Mouse (Mus musculus) liver, embryonic 12.5 days (tissue): ENCODE measurements around the gene A830031A19Rik. TPM values are rescaled to one million over a fixed set of nuclear protein-coding genes. Genes with fewer than 3 reads are reported as not detected.

ENCODE experiments used
- ATAC-seq: fragments of 200-750 bp; cut with Nextera tagmentation; 2 replicates; pipeline ENCODE4 v1.8.0; 2017; ENCODE audit warnings: moderate number of reproducible peaks, mild to moderate bottlenecking, moderate library complexity
- H3K27ac ChIP-seq: fragments of 300-500 bp; sonication (generic); 2 replicates; pipeline ENCODE4 v1.5.1; 2016; ENCODE audit warnings: mild to moderate bottlenecking
- H3K27me3 ChIP-seq: fragments of 300-500 bp; sonication (generic); replicated peaks from 2 replicates; pipeline ENCODE4 v1.6.1; 2016; ENCODE audit warnings: mild to moderate bottlenecking, moderate library complexity
- H3K36me3 ChIP-seq: fragments of 300-500 bp; sonication (generic); 2 replicates; pipeline ENCODE4 v1.6.1; 2016; ENCODE audit warnings: mild to moderate bottlenecking, moderate library complexity
- H3K4me1 ChIP-seq: fragments of 300-500 bp; sonication (generic); 2 replicates; pipeline ENCODE4 v1.6.1; 2016
- H3K4me2 ChIP-seq: fragments of 300-500 bp; sonication (generic); 2 replicates; pipeline ENCODE4 v1.6.1; 2016; ENCODE audit warnings: mild to moderate bottlenecking, moderate library complexity
- H3K4me3 ChIP-seq: fragments of 300-500 bp; sonication (generic); 2 replicates; pipeline ENCODE4 v1.5.1; 2016; ENCODE audit warnings: mild to moderate bottlenecking, moderate library complexity
- H3K9ac ChIP-seq: fragments of 300-500 bp; sonication (generic); 2 replicates; pipeline ENCODE4 v1.6.1; 2016; ENCODE audit warnings: mild to moderate bottlenecking, moderate library complexity
- H3K9me3 ChIP-seq: fragments of 300-500 bp; sonication (generic); replicated peaks from 2 replicates; pipeline ENCODE4 v1.6.1; 2016; ENCODE audit warnings: mild to moderate bottlenecking, moderate library complexity
- WGBS: fragments of 180-500 bp; shearing (Covaris S2); methylation state at CpG from one replicate; pipeline ENCODE4 v1.1.7; 2016; ENCODE audit not compliant: insufficient replicate concordance; 5-methylcytosine and 5-hydroxymethylcytosine counted together
- polyA plus RNA-seq: library from polyadenylated mRNA; unstranded; fragments of >200 nt; fragmentation: Nextera tagmentation; extraction: Ambion mirVana; gene quantifications from 2 replicates; pipeline ENCODE4 v1.2.1, GENCODE M21; 2016

The A830031A19Rik gene
- polyA plus RNA-seq, 1 experiment from 2014 or later: not detected

GRCm38 (mm10) chr11:24103128-24103742, 28.4 kb upstream of the A830031A19Rik start:
- H3K27ac ChIP-seq: peak overlapping the region; percentile 84
- no peaks in the 10 kb centered on the region for H3K9me3 ChIP-seq
- peaks cover 83% of the 10 kb centered on the region for H3K4me1 ChIP-seq
- H3K4me2 ChIP-seq: no peak overlapping the region
- 70% methylated on average over 6 of the region's 6 CpGs for WGBS
- H3K36me3 ChIP-seq: peaks cover 49% of the 10 kb centered on the region
- H3K9ac ChIP-seq: no peak overlapping the region
- no peaks in the 10 kb centered on the region for H3K27me3 ChIP-seq
- ATAC-seq: no peak
- H3K4me3 ChIP-seq: no peak overlapping the region

GRCm38 (mm10) chr11:24102372-24102771, 27.5 kb upstream of the A830031A19Rik start:
- peak overlapping the region; percentile 56; the same call in 1 of the 2 replicates for H3K9ac ChIP-seq
- H3K4me1 ChIP-seq: peaks cover 83% of the 10 kb centered on the region
- H3K27me3 ChIP-seq: no peaks in the 10 kb centered on the region
- 45% methylated on average over 2 of the region's 2 CpGs for WGBS
- H3K27ac ChIP-seq: peak overlapping the region; percentile 84
- ATAC-seq: peak; percentile 36; the same call in 1 of the 2 replicates
- peak overlapping the region; percentile 53 for H3K4me2 ChIP-seq
- H3K4me3 ChIP-seq: no peak overlapping the region
- H3K36me3 ChIP-seq: peaks cover 49% of the 10 kb centered on the region
- no peaks in the 10 kb centered on the region for H3K9me3 ChIP-seq

DNA sequence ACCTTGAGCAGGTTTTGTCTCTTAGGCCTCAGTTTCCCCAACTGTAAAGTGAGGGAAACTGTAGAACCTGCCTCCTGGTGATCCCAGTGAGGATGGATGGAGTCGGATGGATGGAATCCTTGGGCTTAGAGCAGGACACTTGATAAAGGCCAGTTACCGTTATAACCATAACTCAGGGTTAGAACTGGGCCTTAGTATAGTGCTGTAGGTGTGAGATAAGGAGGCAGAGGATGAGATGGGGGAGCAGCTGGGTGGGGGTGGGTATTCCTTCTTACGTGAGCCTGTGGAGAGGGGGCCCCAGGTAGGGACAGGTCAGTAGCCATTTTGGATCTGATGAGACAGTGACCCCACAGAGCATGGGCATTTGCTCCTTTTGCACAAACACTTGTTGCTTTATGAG, 26.8 kb upstream of the A830031A19Rik start:
- Histone ChIP-seq H3K4me1 (peaks cover 85% of the 10 kb centered on the region), H3K4me3 (0 out of 2 replicates have a peak overlapping the region, but pooled peaks have one; percentile 5), H3K36me3 (peaks cover 55% of the 10 kb centered on the region), H3K27me3 (no peaks in the 10 kb centered on the region), H3K27ac (peak overlapping the region; percentile 84), H3K4me2 (peak overlapping the region; percentile 53), H3K9ac (peak overlapping the region; percentile 56), H3K9me3 (no peaks in the 10 kb centered on the region)
- WGBS: 15% methylated on average over 3 of the region's 3 CpGs
- peak; percentile 83 for ATAC-seq

GRCm38 (mm10) chr11:24100449-24101070, 25.7 kb upstream of the A830031A19Rik start:
- Histone ChIP-seq H3K4me1 (peaks cover 90% of the 10 kb centered on the region), H3K4me2 (peak overlapping the region; percentile 53), H3K27me3 (no peaks in the 10 kb centered on the region), H3K4me3 (peak overlapping the region; percentile 16; the same call in 1 of the 2 replicates), H3K9ac (peak overlapping the region; percentile 56), H3K36me3 (peaks cover 57% of the 10 kb centered on the region), H3K27ac (peak overlapping the region; percentile 84), H3K9me3 (no peaks in the 10 kb centered on the region)
- WGBS: 31% methylated on average over 4 of the region's 4 CpGs
- peak; percentile 74 for ATAC-seq

DNA sequence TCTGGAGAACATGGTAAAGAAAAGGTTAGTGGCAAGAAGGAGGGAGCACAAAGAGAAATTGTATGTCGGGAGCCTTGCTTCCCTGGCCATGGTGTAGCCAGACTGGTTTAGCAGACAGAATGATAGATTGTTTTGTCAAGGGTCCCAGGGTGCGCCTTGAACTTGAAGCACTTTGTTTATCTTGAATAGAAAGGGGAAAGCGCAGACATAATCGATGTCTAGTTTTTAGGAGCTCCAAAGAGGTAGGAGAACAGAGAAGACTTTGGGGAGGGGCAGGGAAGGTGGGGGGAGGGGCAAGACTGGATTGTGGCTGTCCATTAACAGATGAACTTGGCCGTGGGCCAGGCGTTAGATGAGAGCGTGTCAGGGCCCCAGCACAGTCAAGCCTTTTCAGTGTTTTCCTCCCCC, 25.0 kb upstream of the A830031A19Rik start:
- ATAC-seq: peak; percentile 41
- H3K27ac ChIP-seq: peak overlapping the region; percentile 84
- H3K9ac ChIP-seq: peak overlapping the region; percentile 56
- H3K9me3 ChIP-seq: no peaks in the 10 kb centered on the region
- H3K27me3 ChIP-seq: no peaks in the 10 kb centered on the region
- peaks cover 95% of the 10 kb centered on the region for H3K4me1 ChIP-seq
- H3K4me2 ChIP-seq: peak overlapping the region; percentile 53
- WGBS: 28% methylated on average over 7 of the region's 7 CpGs
- H3K36me3 ChIP-seq: peaks cover 57% of the 10 kb centered on the region
- H3K4me3 ChIP-seq: 0 out of 2 replicates have a peak overlapping the region, but pooled peaks have one; percentile 17

GRCm38 (mm10) chr11:24099215-24099614, 24.4 kb upstream of the A830031A19Rik start:
- H3K4me2 ChIP-seq: peak overlapping the region; percentile 53
- H3K27me3 ChIP-seq: no peaks in the 10 kb centered on the region
- peak overlapping the region; percentile 84 for H3K27ac ChIP-seq
- H3K4me3 ChIP-seq: no peak overlapping the region
- ATAC-seq: no peak
- 74% methylated on average over 10 of the region's 10 CpGs for WGBS
- H3K36me3 ChIP-seq: peaks cover 57% of the 10 kb centered on the region
- H3K9ac ChIP-seq: peak overlapping the region; percentile 56; the same call in 1 of the 2 replicates
- peaks cover 95% of the 10 kb centered on the region for H3K4me1 ChIP-seq
- H3K9me3 ChIP-seq: no peaks in the 10 kb centered on the region

GRCm38 (mm10) chr11:24098662-24099061, 23.8 kb upstream of the A830031A19Rik start:
- H3K27ac ChIP-seq: peak overlapping the region; percentile 84
- 0 out of 2 replicates have a peak overlapping the region, but pooled peaks have one; percentile 56 for H3K9ac ChIP-seq
- peak overlapping the region; percentile 53 for H3K4me2 ChIP-seq
- ATAC-seq: no peak
- peaks cover 59% of the 10 kb centered on the region for H3K36me3 ChIP-seq
- no peaks in the 10 kb centered on the region for H3K27me3 ChIP-seq
- no peaks in the 10 kb centered on the region for H3K9me3 ChIP-seq
- peaks cover 98% of the 10 kb centered on the region for H3K4me1 ChIP-seq
- H3K4me3 ChIP-seq: no peak overlapping the region
- 54% methylated on average over 3 of the region's 3 CpGs for WGBS

GRCm38 (mm10) chr11:24098069-24098468, 23.2 kb upstream of the A830031A19Rik start:
- Histone ChIP-seq H3K36me3 (peaks cover 59% of the 10 kb centered on the region), H3K4me2 (0 out of 2 replicates have a peak overlapping the region, but pooled peaks have one; percentile 14), H3K9ac (0 out of 2 replicates have a peak overlapping the region, but pooled peaks have one; percentile 0), H3K9me3 (no peaks in the 10 kb centered on the region), H3K4me3 (no peak overlapping the region), H3K27ac (peak overlapping the region; percentile 2; the same call in 1 of the 2 replicates), H3K4me1 (peaks cover 96% of the 10 kb centered on the region), H3K27me3 (no peaks in the 10 kb centered on the region)
- WGBS: 71% methylated on average over 5 of the region's 5 CpGs
- ATAC-seq: no peak

GRCm38 (mm10) chr11:24097026-24097425, 22.2 kb upstream of the A830031A19Rik start:
- Histone ChIP-seq H3K4me1 (peaks cover 94% of the 10 kb centered on the region), H3K9ac (no peak overlapping the region)

DNA sequence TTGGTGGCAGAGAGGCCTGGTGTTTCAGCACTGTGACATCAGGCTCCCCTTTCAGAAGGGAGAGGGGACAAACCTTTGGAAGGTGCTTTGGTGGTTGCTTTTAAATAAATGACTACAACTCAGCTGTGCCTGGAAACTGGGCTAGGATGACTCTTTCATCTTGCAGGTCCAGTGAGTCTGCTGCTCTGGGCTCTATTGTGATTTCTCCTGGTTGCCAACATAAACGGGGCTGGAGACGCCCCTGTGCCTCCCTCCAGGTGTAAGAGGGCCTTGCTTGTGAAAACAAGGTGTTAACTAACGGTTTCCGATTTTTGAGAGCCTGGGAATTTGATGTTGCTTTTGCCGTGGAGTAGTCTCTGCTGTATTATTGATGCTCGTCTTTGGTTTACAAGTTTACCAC, 21.6 kb upstream of the A830031A19Rik start:
- WGBS: 70% methylated on average over 6 of the region's 6 CpGs

More at GRCm38 (mm10) chr11:24097026-24097425, 22.2 kb upstream of the A830031A19Rik start:
- no peaks in the 10 kb centered on the region for H3K9me3 ChIP-seq
- H3K36me3 ChIP-seq: peaks cover 55% of the 10 kb centered on the region
- peak overlapping the region; percentile 14; the same call in 1 of the 2 replicates for H3K4me2 ChIP-seq
- H3K27ac ChIP-seq: peak overlapping the region; percentile 66; the same call in 1 of the 2 replicates
- WGBS: 74% methylated on average over 6 of the region's 6 CpGs
- ATAC-seq: no peak
- no peak overlapping the region for H3K4me3 ChIP-seq
- H3K27me3 ChIP-seq: no peaks in the 10 kb centered on the region

DNA sequence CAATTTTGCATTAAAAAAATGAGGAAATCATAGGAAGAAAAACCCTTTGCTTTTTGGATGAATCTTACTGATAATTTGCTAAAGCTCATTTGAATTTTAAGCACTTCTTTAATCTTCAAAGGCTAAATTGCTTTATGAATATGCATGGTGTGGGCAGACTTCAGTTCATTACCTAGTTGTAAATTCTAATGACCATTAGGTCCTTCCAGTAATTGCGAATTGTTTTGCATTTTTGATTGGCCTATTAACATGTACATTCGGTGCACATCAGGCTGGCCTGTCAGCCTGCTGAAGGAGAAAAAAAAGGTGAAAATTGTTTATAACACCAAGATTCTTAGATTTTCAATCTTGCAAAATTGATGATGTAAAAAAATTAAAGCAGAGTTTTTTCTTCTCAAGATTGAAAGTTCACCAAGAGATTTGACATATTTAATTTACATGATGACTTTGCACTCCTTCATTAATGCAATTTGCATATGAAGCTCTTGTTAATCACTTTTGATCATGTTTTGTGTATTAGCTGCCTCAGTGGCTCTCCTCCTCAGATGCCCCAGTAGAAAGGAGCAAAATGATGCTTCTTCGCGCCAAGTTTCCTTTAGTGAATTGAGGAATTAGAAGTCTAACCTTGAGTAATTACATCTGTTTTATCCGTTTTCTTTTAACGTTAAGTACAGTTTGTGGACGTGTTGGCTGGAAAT, 21.0 kb upstream of the A830031A19Rik start:
- Histone ChIP-seq H3K27ac (peak overlapping the region; percentile 7), H3K36me3 (peaks cover 61% of the 10 kb centered on the region), H3K4me3 (no peak overlapping the region), H3K27me3 (no peaks in the 10 kb centered on the region), H3K9me3 (no peaks in the 10 kb centered on the region), H3K4me1 (peaks cover 87% of the 10 kb centered on the region), H3K9ac (no peak overlapping the region; the same call in 1 of the 2 replicates), H3K4me2 (0 out of 2 replicates have a peak overlapping the region, but pooled peaks have one; percentile 4)
- 79% methylated on average over 7 of the region's 7 CpGs for WGBS
- ATAC-seq: no peak

More for the DNA sequence above, 21.6 kb upstream of the A830031A19Rik start:
- no peak for ATAC-seq
- Histone ChIP-seq H3K4me1 (peaks cover 91% of the 10 kb centered on the region), H3K4me2 (peak overlapping the region; percentile 4; the same call in 1 of the 2 replicates), H3K9ac (no peak overlapping the region), H3K9me3 (no peaks in the 10 kb centered on the region), H3K27ac (peak overlapping the region; percentile 7; the same call in 1 of the 2 replicates), H3K4me3 (no peak overlapping the region), H3K27me3 (no peaks in the 10 kb centered on the region), H3K36me3 (peaks cover 57% of the 10 kb centered on the region)
